Mouse (Mus musculus): ENCODE measurements around the gene Nrip1.

Gene Nrip1

GRCm38 (mm10) chr16:76315642-76316041 lies 58.0 kb downstream of the Nrip1 start:
- no peak for DNase-seq (ENCODE audit: low read depth)

- no peak for DNase-seq (ENCODE audit: low read depth)
Measured at GRCm38 (mm10) chr16:76314013-76314950, 59.3 kb downstream of the Nrip1 start.

DNA sequence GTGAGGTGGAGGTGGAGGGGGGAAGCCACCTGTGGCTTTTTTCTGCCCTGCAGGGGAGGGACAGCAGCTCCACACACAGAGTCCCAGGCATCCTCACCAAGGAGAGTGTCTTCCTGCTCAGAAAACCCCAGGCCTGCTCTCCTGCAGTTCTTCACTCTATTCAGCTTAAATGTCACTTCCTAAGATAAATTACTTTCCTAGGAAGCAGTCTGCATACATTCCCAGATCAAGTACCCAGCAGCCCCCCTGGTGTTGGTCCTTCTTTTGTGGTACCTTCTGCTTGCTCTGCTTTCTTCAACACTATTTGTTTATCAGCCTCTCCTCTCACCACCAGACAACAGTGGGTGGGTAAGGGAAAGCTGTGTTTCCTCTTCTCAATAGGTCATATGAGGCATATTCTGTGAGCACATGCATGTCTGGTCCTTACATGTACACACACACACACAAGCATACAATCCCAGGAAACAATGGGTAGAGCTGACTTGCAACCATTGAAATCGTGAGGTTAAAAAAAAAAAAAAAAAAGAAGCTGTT lies 60.7 kb downstream of the Nrip1 start:
- DNase-seq (ENCODE audit: low read depth) = no peak

DNA sequence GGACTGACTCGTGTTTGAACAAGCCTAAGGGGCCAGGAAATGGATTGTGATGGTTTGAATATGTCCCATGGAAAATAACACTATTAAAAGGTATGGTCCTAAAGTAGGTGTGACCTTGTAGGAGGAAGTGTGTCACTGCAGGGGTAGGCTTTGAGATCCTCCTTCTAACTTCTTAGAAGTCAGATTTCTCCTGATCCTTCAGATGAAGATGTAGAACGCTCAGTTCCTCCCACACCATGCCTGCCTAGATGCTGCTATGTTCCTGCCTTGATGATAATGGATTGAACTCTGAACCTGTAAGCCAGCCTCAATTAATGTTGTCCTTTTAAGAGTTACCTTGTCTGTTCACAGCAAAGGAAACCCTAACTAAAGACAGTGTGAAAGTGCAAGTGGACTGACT lies 62.8 kb downstream of the Nrip1 start:
- no peak for DNase-seq (ENCODE audit: low read depth)

DNA sequence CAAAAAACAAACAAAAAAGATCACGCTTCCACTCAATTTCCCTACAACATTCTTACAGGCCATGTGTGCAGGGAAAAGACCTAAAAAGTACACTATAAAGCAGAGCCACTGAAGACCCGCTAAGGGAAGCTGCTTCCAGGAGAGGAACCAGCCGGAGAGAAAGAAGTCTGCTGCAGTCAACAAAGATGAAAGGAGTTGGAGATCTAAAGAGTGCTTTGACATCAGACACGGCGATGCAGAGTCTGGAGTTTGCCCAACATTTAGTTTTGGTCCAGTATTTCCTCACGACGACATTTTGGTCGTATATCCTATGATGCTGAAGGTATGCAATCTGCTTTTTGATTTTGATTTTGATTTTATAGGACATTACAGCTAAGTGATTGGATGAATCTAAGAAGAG lies 63.3 kb downstream of the Nrip1 start:
- no peak for DNase-seq (ENCODE audit: low read depth)

- no peak for DNase-seq (ENCODE audit: low read depth)
Measured at GRCm38 (mm10) chr16:76309280-76309679, 64.3 kb downstream of the Nrip1 start.

GRCm38 (mm10) chr16:76307039-76307438 lies 66.6 kb downstream of the Nrip1 start:
- DNase-seq (ENCODE audit: low read depth) = no peak

DNA sequence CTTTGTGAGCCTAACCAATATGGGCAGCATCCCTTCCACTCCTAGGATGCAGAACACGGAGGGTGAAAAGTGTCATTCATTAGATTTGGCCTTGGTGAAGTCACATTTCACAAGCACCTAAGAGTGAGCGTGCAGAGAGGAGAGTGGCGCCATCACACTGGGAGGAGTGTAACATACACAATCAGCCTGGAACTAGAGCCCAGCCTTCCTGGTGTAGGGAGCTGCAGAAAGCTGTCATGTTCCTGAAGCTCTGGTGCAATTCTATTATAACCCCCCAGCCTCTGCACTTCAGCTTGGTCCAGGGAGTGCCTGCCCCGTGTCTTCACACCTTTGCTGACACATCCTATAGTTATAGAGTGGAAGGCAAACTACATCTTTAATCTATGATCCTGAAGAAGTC lies 67.2 kb downstream of the Nrip1 start:
- DNase-seq (ENCODE audit: low read depth) = no peak

GRCm38 (mm10) chr16:76303436-76303835 lies 70.2 kb downstream of the Nrip1 start:
- DNase-seq (ENCODE audit: low read depth) = no peak

DNA sequence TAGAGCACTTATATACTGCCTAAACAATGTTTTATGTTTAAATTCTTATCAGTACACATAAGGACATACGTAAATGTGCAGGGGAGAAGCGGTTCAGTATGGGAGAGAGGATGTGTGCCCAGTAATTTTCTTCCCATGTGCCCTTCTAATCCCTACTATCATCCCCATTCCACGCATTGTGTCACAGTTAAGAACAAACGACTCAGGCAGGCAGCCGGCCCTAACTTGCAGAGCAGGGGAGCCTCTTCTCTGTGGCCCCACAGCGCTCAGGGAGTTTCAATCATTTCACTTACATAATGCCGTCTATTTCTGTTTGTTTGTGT lies 71.9 kb downstream of the Nrip1 start:
- DNase-seq (ENCODE audit: low read depth) = no peak

DNA sequence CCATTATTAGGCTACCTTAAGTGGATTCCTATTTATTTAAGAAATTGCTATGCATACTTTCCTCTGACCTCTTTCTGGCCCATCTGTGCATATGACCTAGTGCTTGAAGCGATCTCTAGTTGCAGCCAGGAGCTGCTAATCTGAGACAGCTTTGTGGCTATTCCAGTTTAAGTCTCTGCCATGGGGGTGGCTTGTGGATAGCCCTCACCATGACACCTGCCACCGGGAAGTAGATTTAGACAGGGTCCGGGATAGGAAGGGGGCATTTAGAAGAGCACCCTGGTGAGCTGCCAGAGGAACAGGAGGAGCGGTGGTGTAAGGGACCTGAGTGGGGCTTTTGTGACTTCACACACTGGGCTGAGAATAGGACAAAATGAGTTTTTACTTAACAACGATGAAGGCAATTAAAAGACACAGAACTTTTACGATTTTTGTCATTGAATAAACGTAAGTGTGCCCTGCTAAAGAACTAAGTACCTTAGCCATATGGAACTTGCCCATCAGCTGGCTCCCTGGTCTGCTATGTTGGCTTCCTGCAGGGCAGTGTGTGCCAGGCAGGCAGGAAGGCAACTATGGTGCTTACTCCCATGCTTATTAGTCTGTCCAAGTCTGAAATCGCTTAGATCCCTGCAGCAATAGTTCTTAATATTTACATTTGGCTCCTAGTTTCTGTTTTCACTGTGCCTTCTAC lies 72.4 kb downstream of the Nrip1 start:
- DNase-seq (ENCODE audit: low read depth) = no peak

GRCm38 (mm10) chr16:76300452-76300851 lies 73.2 kb downstream of the Nrip1 start:
- DNase-seq (ENCODE audit: low read depth) = no peak

DNA sequence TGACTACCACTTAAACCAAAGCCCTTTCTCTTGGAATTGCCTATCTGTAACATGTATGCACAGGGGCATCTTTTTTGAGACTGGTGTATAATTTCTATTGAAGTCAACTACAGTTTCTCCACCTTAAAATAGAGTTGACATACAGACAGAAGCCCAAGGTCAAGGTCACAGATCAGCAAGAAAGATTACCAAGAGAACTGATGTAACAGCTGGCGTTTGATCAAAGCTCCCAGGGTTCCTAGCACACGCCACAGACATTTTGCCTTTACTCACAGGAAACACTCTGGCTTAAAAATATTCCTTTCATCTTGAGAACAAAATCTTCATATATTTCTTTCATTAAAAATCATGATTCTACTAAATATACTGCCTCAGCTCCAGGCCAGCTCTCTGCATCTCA lies 74.1 kb downstream of the Nrip1 start:
- DNase-seq (ENCODE audit: low read depth) = no peak

GRCm38 (mm10) chr16:76295322-76295721 lies 78.3 kb downstream of the Nrip1 start:
- no peak for DNase-seq (ENCODE audit: low read depth)

GRCm38 (mm10) chr16:76294550-76294949 lies 79.1 kb downstream of the Nrip1 start:
- DNase-seq (ENCODE audit: low read depth) = no peak

GRCm38 (mm10) chr16:76293765-76294463 lies 79.7 kb downstream of the Nrip1 start:
- no peak for DNase-seq (ENCODE audit: low read depth)

DNA sequence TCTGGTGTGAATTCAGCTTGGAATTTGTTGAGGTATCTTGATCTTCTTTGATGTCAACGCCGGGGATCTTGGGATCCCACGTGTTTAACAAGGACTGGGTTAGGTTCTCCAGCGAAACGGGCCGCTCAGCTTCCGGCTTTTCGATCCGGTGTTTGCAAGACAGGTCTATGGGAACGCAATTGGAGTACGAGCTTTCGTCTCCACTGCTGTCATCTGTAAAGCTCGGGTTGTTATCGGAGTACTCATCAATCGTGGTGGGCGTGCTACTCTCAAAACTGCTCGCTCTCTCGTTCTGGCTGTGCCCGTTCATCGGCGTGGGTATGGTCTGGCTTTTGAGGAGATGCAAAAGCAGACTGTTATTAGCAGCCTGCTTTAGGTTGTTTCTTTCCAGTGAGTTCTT lies 80.5 kb downstream of the Nrip1 start:
- no peak for DNase-seq (ENCODE audit: low read depth)

DNA sequence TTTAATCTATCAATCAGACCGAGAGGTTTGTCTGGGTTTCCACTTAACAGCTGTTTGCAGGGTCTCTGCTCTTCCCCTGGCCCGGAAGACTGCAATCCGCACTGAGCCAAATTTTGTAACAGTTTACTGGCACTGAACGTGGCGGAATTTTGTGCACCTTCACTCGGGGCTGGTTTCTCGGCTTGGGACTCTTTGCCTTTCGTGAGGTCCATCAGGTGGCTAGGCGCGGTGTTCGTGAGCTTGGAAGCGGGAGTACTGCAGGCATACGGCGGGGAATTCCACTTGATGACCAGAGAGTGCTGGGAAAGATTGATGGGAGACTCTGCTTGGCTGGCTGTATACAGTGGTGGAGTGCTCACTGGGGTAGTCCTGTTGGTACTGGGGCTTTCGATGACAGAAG lies 81.0 kb downstream of the Nrip1 start:
- no peak for DNase-seq (ENCODE audit: low read depth)

DNA sequence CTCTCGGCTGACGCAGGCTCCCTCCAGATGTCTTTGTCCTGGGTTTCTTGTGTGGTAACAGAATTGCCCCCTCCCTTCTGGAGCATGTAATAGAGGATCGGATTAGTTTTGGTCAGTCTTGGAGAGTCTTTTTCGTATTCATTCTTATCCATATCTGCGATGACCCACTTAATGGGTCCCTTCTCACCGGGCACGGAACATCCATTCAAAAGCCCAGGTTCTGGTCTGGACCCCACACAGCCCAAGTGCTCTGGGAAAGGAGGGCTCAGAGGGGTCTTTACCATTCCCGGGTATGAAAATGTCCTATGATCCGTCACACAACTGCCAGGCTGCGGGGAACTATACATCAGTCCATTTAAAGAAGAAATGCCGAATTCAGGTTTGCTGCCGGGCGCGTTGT lies 82.3 kb downstream of the Nrip1 start:
- DNase-seq (ENCODE audit: low read depth) = no peak

DNA sequence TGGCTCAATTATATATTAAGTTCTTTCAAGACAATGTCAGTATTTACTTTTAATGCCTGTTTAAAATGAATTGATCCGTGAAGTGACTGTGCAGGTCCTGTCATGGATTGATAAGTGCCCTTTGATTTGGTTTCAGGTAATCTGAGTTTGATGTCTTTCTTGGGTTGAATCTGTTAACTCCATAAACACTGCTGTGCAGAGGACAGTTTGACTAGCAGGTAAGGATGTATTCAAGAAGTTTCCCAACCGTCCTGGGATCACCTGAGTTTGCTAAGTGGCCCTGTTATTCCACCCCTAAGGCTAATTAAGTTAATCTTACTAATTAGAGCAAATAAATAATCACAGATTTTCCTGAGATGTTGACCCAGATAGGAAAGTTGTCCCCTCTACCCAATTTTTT lies 84.1 kb downstream of the Nrip1 start:
- DNase-seq (ENCODE audit: low read depth) = no peak

DNA sequence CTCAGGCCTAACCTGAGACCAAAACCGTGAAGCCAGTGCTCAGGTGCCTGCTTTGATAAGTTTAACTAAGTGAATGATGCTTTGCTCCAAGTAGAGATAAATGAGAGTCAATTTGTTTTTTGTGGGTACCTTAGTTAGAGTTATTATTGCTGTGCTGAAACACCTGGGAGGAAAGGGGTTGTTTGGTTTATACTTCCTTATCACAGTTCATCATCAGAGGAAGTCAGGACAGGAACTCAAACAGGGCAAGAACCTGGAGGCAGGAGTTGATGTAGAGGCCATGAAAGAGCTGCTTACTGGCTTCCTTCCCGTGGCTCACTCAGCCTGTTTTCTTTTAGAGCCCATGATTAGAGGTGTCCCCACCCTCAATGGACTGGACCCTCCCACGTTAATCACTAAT lies 89.8 kb downstream of the Nrip1 start:
- peak; percentile 49 for DNase-seq (ENCODE audit: low read depth)

DNA sequence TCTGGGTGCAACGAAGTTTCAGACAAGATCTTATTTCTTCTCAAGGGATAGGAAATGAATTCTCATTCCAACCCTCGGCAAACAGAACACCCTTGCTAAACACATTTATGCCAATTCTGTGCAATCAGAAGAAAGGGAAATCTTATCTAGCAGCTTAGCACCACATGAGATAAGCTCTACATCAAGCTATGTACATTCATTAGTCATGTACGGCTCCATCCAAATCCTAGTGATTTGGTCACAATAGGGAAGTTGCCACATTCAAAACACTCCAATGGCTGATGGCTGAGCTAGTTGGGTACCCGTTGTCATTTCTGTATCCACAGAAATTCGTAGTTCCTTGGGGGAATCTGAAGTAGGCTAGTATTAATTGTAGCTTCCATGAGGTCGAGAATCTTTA lies 91.8 kb downstream of the Nrip1 start:
- no peak for DNase-seq (ENCODE audit: low read depth)

GRCm38 (mm10) chr16:76280365-76280764 lies 93.3 kb downstream of the Nrip1 start:
- DNase-seq (ENCODE audit: low read depth) = no peak
